Mouse (Mus musculus) R1 (cell line): ENCODE data around the gene Adar.

ENCODE experiments used
- DNase-seq: peaks from one replicate; pipeline ENCODE4 v3.0.0-alpha.2; 2018; ENCODE audit warnings: low read depth, low spot score

Gene Adar

DNA sequence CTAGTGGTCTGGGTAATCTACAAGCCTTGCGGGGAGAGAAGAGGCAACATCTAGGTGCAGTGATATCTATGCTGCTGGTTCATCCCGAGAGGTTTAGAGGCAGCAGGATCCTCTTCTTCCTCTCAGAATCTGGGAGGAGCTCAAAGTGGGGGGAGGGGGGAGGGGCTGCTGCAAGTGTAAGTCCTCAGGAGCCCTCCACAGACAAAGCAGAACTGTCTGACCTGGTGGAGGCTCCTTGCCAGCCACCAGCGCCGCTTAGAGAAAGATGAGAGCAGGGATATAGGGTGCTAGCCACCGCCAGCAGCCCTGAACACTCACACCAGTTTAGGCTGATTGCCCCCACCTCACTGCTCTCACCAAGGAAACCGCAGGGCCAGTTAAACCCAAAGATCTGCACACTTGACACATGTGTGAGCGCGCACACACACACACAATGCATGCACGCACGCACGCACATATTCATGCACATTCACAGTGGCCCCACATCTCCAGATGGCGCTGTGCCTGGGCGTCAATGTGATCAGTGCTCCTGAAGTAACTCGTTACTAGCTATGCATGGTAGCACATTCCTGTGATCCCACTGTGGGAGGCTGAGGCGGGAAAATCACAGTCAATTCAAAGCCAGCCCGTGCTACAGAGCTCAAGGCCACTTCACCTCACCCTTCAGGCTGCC lies 74.0 kb downstream of the Adar start:
- peak; percentile 75 for DNase-seq

DNA sequence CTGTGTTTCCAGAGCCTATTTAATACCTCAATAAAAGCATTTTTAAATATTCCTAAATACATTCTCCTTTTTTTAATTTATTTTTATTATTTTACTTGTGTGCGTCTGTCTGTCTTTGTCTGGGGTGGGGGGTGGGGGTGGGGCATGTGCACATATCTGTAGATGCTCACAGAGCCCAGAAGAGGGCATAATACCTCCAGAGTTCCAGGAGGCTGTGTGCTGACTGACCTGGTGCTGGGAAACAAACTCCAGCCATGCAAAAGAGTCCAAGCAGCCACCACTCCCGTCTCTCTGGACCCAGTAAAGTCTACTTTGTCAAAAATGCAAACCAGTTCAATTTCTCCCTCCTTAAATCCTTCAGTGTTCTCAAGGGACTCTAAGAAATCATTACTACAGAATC lies 79.8 kb downstream of the Adar start:
- DNase-seq: peak; percentile 77

DNA sequence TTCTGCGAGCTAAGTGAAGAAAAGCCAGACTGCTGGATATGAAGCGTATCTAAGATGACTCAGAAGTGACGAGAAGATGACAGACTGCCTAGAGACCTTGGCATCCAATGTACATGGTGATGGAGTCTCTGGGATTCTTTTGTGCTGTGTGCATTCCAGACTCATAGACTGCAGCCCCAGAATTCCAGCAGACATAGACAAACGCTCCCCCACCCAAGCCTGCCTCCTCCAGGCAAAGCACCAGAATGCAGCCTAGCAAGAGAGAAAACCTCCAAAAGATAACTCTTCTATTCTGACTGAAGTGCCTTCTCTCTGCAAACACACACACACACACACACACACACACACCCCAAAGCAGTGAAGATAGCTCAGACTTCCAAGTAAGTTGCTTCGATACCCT lies 80.9 kb downstream of the Adar start:
- DNase-seq: peak; percentile 81

DNA sequence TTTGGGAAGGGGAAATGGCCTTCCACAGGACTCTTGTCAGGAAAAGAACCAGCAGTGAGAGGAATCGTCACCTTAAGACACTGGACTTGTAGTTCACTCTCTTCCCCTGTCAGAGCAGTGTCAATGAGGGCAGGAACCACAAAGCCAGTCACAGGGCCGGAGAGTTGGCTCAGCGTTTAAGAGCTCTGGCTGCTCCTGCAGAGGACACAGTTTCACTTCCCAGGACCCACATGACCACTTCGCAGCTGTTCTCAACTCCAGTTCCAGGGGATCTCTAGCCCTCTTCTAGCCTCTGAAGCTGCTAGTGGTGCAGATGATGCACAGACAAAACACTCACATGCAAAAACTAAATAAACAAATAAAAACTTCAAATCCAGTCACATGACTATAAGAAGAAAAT lies 81.5 kb downstream of the Adar start:
- DNase-seq: no peak

DNA sequence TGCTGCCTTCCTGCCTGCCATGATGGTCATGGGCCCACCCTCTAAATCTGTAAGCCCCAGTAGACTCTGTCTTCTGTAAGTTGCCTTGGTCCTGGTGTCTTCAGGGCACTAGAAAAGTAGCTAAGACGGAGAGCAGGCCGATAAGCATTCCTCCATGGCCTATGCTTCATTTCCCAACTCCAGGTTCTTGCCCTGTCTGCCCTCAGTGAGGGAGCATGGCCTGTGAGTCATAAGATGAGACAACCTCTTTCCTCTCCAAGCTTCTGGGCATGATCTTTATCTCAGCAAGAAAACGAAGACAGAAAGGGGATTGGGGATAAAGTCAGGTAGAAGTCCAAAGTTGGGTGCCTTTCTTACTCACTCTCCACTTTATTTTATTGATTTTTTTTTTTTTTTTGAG lies 83.7 kb downstream of the Adar start:
- DNase-seq: no peak

DNA sequence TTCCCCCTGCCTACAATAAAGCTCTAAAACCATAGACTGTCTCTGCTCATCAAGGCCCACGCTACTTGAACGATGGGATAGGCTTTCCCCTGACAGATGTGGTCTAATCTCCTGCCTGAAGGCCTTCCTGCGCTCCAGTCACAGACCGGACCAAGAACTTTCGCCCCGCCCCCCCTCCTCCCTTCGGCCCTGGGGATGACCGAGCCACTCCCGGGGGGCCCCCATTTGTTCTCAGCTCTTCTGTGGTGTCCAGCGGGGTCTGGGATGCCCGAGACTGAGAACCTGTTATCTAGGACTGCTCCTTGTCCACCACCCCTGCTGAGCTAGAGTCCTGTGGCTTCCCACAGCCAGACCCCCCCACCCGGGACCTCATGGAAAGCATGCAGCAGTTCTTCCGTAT lies 84.7 kb downstream of the Adar start:
- peak; percentile 87 for DNase-seq

DNA sequence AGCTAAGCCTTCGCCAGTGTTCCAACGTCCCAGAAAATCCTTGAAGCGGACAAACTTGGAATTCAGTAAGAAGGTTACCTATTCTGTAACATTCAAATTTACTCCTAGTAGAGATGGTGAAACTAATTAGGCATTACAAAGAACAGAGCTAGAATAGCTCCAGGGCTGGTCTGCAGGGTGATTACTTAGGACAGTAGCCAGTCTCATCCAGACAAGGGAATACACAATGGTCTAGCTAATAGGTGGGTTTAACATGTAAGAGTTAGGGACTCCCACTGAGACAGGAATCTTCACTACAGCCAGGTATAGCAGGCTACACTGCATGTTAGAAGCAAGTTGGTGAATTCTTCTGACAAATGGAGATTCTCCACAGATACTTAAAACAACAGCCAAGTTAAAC lies 85.3 kb downstream of the Adar start:
- peak; percentile 96 for DNase-seq

DNA sequence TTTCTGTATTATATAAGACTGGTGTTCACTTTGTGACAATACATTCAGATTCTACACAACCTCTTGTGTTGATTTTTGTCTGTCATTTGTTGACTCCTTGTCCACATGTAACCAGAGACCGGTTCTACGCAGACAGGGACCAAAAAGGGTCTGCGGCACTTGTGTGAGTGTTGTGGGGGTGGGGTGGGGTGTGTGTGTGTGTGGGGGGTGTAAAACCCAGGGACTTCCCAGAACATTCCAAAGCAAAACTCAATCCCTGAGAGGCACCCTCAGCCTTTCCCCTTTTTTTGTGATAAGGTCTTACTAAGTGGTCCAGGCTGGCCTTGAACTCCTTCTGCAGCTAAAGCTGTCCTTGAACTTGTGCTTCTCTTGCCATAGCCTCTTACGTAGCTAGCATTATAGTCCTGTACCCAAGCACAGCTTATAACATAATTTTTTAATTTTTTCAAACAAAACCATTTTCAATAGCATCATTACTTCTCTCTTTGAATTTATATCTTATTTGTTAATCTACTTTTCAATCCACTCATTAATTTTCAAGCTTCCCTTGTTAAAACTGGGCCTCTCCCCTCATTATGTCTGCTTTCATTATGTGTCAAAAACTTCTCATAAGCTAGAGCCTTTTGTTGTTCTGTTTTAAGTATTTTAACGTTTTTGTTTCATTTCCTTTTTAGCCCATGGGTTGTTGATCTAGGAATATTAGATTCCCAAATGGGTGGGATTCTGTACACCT lies 86.1 kb downstream of the Adar start:
- DNase-seq: peak; percentile 57

DNA sequence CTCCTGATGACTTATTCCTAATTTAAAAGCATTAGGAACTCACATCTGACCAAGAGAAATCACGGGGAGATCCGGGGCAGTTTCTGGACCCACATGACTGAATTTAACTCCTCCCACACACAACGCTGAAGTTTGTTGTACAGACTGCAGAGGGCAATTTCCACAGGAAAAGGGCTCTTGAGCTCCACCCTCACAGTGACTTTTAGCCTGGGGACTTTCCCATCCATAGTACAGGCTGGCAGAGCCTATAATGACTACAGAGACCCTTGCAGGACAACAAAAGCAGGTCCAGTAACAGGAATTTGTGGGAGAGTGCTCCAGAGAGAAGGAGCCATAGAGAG lies 86.7 kb downstream of the Adar start:
- peak; percentile 81 for DNase-seq

DNA sequence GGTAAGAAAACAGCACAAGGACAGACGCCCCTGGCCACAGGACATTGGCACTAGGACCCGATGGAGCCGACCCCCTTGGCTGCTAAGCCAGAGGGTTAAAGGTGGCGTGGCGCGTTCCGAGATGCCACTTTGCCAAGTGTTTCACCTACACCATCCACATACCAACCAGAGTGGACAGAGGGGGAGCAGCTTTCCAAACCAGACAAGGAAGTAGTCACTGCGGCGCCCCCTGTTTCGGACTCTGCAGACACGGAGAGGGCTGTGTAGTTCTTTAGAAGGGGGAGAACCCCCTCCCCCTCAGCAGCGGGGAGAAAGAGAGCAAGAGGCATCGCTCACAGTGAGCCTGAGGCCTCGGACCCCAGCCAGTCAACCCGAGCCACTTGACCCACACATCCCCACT lies 88.1 kb downstream of the Adar start:
- no peak for DNase-seq
